Mouse (Mus musculus) lung, embryonic 14.5 days (tissue): ENCODE measurements around the gene Ctse. TPM values are rescaled to one million over a fixed set of nuclear protein-coding genes. Genes with fewer than 3 reads are reported as not detected.

Experiments used
- ATAC-seq: fragments of 200-750 bp; cut with Nextera tagmentation; 2 replicates; pipeline ENCODE4 v1.8.0; 2017; ENCODE audit warnings: mild to moderate bottlenecking, moderate TSS enrichment, moderate library complexity; ENCODE audit not compliant: insufficient read depth
- DNase-seq: peaks from one replicate; pipeline ENCODE4 v3.0.0-alpha.2; 2015
- H3K27ac ChIP-seq: fragments of 300-500 bp; sonication (generic); 2 replicates; pipeline ENCODE4 v1.5.1; 2014; ENCODE audit warnings: low read depth, mild to moderate bottlenecking, moderate library complexity
- H3K27me3 ChIP-seq: fragments of 300-500 bp; sonication (generic); 2 replicates; pipeline ENCODE4 v1.6.1; 2014; ENCODE audit warnings: low read length, control low read depth; ENCODE audit not compliant: insufficient read depth
- H3K36me3 ChIP-seq: fragments of 300-500 bp; sonication (generic); 2 replicates; pipeline ENCODE4 v1.6.1; 2014; ENCODE audit warnings: control low read depth; ENCODE audit not compliant: insufficient read depth
- H3K4me1 ChIP-seq: fragments of 300-500 bp; sonication (generic); 2 replicates; pipeline ENCODE4 v1.6.1; 2014; ENCODE audit warnings: antibody characterized with exemption, control low read depth; ENCODE audit not compliant: insufficient read depth
- H3K4me2 ChIP-seq: fragments of 300-500 bp; sonication (generic); 2 replicates; pipeline ENCODE4 v1.6.1; 2014; ENCODE audit warnings: mild to moderate bottlenecking
- H3K4me3 ChIP-seq: fragments of 300-500 bp; sonication (generic); 2 replicates; pipeline ENCODE4 v1.5.1; 2014; ENCODE audit warnings: low read depth, low read length
- H3K9ac ChIP-seq: fragments of 300-500 bp; sonication (generic); 2 replicates; pipeline ENCODE4 v1.6.1; 2014
- H3K9me3 ChIP-seq: fragments of 300-500 bp; sonication (generic); 2 replicates; pipeline ENCODE4 v1.6.1; 2016; ENCODE audit warnings: low read depth, low read length, control low read depth
- CTCF ChIP-seq: IDR thresholded peaks from 2 replicates; pipeline ENCODE4 v1.5.1; 2016; ENCODE audit warnings: antibody characterized with exemption, low read depth
- WGBS: fragments of 180-500 bp; shearing (Covaris S2); extraction: QIAGEN DNeasy Blood & Tissue Kit; methylation state at CpG from one replicate; pipeline ENCODE4 v1.1.7; 2014; 5-methylcytosine and 5-hydroxymethylcytosine counted together
- polyA plus RNA-seq: library from polyadenylated mRNA; unstranded; fragments of >200 nt; fragmentation: Nextera tagmentation; extraction: Ambion mirVana; gene quantifications from 2 replicates; pipeline ENCODE4 v1.2.1, GENCODE M21; 2014

Ctse gene
- polyA plus RNA-seq, 1 experiment from 2014 or later = 0.78 TPM

DNA sequence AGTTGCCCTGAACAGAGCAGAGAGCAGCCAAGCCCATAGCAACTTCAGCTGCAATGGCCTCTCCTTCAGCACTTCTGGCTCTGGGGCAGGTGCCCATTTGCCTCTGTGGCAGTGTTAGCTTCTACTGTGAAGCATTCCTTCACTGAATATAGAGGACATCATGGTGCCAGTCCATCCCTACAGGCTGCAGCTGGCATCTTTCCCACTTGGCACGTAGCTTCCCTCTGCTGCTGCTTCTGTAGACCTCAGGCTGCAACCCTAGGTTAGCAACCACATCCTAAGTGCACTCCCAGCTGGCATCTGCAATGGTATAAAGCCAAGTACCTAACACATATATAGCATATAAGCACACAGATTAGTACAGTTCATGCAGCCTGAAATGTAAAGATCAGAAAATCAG, 27.8 kb downstream of the Ctse start:
- Histone ChIP-seq H3K4me1 (no peaks in the 10 kb centered on the region; the same call in 1 of the 2 replicates), H3K4me3 (no peak overlapping the region), H3K27me3 (no peaks in the 10 kb centered on the region), H3K9ac (no peak overlapping the region), H3K4me2 (no peak overlapping the region), H3K27ac (no peak overlapping the region), H3K9me3 (no peaks in the 10 kb centered on the region), H3K36me3 (no peaks in the 10 kb centered on the region)
- DNase-seq (no peak), ATAC-seq (no peak)
- 70% methylated on average over 1 of the region's 1 CpGs for WGBS
- TF ChIP-seq CTCF = no peak

DNA sequence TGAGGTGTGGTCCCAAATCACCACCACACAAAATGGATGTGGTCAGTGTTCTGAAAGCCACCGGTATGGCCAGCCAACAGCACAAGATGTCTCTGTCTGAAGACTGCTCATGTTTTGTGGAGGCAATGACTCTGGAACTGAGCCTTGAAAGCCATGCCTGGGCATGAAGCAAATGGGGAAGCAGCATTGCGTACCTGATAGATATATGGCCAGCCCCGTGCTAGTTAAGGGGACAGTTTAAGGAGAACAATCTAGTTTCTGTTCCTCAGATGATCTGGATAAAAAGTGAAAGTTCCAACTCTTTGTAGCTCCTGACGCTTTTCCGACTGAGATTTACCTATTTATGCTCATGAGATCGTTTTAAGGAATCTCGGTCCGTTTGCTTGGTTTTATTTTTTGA, 33.0 kb downstream of the Ctse start:
- DNase-seq = no peak
- TF ChIP-seq CTCF = no peak
- Histone ChIP-seq H3K9ac (no peak overlapping the region), H3K9me3 (no peaks in the 10 kb centered on the region), H3K4me3 (no peak overlapping the region), H3K4me1 (no peaks in the 10 kb centered on the region), H3K27me3 (no peaks in the 10 kb centered on the region), H3K27ac (no peak overlapping the region), H3K4me2 (no peak overlapping the region), H3K36me3 (no peaks in the 10 kb centered on the region)
- 87% methylated on average over 8 of the region's 8 CpGs for WGBS
- no peak for ATAC-seq

DNA sequence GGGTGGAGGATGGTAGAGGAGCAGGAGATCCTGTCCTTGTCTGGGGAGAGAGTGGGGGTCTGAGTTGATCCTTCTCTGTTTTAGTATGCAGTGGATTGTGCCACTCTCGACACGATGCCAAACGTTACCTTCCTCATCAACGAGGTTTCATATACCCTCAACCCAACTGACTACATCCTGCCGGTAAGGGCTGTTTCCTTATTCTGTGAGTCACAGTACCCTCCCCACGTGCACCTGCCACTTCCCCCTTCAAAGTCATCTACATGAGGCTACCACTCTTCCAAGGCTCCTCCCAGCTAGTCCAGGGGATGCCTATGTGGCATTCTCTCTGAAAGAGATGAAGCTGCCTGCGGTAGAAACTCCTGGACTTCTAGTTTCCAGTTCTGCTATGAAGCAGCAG, 34.3 kb downstream of the Ctse start:
- no peaks in the 10 kb centered on the region for H3K4me1 ChIP-seq
- no peak for ATAC-seq
- H3K4me3 ChIP-seq = no peak overlapping the region
- no peak for DNase-seq
- H3K27me3 ChIP-seq = no peaks in the 10 kb centered on the region
- WGBS = 69% methylated on average over 7 of the region's 7 CpGs
- no peaks in the 10 kb centered on the region for H3K36me3 ChIP-seq
- H3K4me2 ChIP-seq = no peak overlapping the region
- no peak overlapping the region for H3K27ac ChIP-seq
- H3K9me3 ChIP-seq = no peaks in the 10 kb centered on the region
- no peak overlapping the region for H3K9ac ChIP-seq
- no peak for TF ChIP-seq CTCF

DNA sequence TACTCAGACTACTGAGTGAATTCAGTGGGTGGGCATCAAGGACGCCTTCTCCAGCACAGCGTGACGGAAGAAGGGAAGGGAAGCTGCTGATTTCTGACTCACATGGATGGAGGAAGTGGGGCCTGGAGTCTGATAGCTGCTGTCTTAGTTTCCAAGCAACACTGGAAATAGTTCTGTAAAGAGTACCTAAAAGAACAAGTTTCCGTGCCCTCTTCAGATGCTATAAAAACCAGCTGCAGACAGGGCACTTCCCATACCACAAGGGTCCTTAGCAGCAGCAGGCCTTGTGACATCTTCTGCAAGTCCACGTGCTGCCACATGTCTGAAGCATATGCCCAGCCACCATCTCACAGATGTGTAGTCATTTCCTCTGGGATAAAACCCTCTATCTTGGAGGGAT, 41.5 kb downstream of the Ctse start:
- no peaks in the 10 kb centered on the region for H3K36me3 ChIP-seq
- H3K4me2 ChIP-seq = no peak overlapping the region
- ATAC-seq = no peak
- no peak for TF ChIP-seq CTCF
- H3K27ac ChIP-seq = no peak overlapping the region
- no peaks in the 10 kb centered on the region for H3K4me1 ChIP-seq
- no peak for DNase-seq
- H3K27me3 ChIP-seq = no peaks in the 10 kb centered on the region
- H3K9me3 ChIP-seq = no peaks in the 10 kb centered on the region
- no peak overlapping the region for H3K4me3 ChIP-seq
- WGBS = 71% methylated on average over 5 of the region's 5 CpGs
- H3K9ac ChIP-seq = no peak overlapping the region

DNA sequence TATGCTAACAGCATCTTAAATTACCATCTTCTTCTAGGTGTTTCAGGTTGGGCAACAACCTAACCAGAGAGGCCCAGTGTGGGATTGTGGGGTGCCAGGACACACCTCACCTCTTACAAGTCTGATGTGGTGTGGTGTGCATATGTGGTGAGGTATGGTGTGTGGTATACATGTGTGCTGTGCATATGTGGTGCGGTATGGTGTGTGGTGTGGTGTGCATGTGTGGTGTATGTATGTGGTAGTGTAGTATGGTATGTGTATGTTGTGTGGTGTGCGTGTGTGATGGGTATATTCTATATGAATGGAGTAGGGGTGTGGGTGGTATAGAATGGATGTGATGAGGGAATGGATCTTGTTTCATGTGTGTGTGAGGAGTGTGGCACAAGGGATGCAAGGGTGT, 49.6 kb downstream of the Ctse start:
- no peak overlapping the region for H3K4me2 ChIP-seq
- no peaks in the 10 kb centered on the region for H3K36me3 ChIP-seq
- 91% methylated on average over 2 of the region's 2 CpGs for WGBS
- H3K9ac ChIP-seq = no peak overlapping the region
- no peaks in the 10 kb centered on the region for H3K27me3 ChIP-seq
- DNase-seq (no peak), ATAC-seq (no peak)
- H3K4me3 ChIP-seq = no peak overlapping the region
- H3K9me3 ChIP-seq = no peaks in the 10 kb centered on the region
- no peak overlapping the region for H3K27ac ChIP-seq
- no peak for TF ChIP-seq CTCF
- no peaks in the 10 kb centered on the region for H3K4me1 ChIP-seq

DNA sequence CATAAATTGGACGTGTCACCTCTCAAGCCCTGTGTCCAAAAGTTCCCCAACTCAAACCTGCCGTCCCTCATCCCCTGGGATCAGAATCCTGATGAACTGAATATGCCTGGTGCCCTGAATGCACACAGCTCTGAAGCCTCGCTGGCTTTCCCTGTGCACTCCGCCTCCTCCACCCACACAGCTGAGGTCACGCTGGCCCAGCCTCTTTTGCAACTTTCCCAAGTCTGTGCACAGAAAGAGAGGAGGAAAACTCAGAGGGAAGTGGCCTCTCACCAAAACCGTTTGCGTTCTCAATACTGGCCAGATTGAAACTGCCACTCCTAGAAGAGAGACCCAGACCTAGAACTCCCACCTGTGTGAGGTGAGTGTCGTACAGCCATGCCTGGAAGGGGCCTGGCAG, 50.4 kb downstream of the Ctse start, which contains the start of gene Rab7b:
Gene Rab7b, plus strand, starts transcription at position 221 of the 400 bp plus-strand sequence.
- Histone ChIP-seq H3K27me3 (no peaks in the 10 kb centered on the region), H3K9me3 (no peaks in the 10 kb centered on the region), H3K9ac (no peak within 1 kb of the TSS), H3K27ac (no peak within 1 kb of the TSS), H3K4me1 (no peaks in the 10 kb centered on the region), H3K36me3 (no peaks in the 10 kb centered on the region), H3K4me2 (no peak within 1 kb of the TSS), H3K4me3 (no peak within 1 kb of the TSS)
- ATAC-seq = no peak
- peak; percentile 47 for DNase-seq
- no peak for TF ChIP-seq CTCF
- WGBS = 43% methylated on average over 8 of the region's 8 CpGs

DNA sequence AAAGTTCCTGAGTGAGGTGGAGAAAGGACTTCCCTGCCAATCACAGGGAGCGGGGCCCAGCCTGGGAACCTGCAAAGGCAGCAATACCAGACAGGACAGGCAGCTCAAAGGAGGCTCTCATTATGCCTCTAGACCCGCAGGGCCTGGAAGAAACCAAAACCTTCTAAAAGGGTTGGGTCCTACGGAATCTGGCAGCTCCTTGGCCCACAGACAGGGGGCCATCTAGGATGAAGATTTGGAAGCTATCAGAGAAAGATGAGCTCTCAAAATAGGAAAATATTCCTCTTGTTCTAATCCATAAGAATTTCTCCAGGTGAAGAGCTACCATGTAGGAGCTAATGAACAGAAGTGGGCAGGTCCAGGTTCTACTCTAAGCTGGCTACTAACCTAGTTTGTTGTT, 50.9 kb downstream of the Ctse start:
- TF ChIP-seq CTCF = no peak
- DNase-seq = no peak
- Histone ChIP-seq H3K4me2 (no peak overlapping the region), H3K9ac (no peak overlapping the region), H3K36me3 (no peaks in the 10 kb centered on the region), H3K4me1 (no peaks in the 10 kb centered on the region), H3K4me3 (no peak overlapping the region), H3K9me3 (no peaks in the 10 kb centered on the region), H3K27ac (no peak overlapping the region), H3K27me3 (no peaks in the 10 kb centered on the region)
- 72% methylated on average over 3 of the region's 3 CpGs for WGBS
- ATAC-seq = no peak

DNA sequence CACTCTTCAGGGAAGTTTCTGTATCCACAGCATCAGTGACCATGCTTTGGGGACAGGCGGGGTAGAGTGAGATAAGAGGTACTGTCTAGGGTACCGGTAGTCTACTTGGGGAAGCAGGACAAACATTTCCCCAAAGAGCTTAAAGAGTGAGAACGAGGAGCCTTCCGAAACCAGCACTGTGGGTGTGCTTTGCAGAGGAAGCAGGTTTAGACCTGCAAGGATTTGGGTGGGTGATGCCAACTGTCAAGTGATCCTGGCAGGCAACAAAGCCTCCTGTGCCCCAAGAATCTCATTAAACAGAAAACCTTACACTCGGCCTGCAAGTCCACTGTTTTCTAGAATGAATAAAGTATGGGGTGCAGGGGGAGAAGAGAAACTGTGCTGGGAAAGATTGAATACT, 51.8 kb downstream of the Ctse start:
- no peak overlapping the region for H3K9ac ChIP-seq
- no peak overlapping the region for H3K27ac ChIP-seq
- TF ChIP-seq CTCF = no peak
- DNase-seq (no peak), ATAC-seq (no peak)
- H3K4me3 ChIP-seq = no peak overlapping the region
- no peaks in the 10 kb centered on the region for H3K36me3 ChIP-seq
- WGBS = 75% methylated on average over 5 of the region's 5 CpGs
- H3K4me2 ChIP-seq = no peak overlapping the region
- H3K27me3 ChIP-seq = no peaks in the 10 kb centered on the region
- no peaks in the 10 kb centered on the region for H3K4me1 ChIP-seq
- H3K9me3 ChIP-seq = no peaks in the 10 kb centered on the region
